Mouse (Mus musculus): ENCODE data around the gene Gm20708. TPM values are rescaled to one million over a fixed set of nuclear protein-coding genes. Genes with fewer than 3 reads are reported as not detected.

Gene Gm20708
- polyA plus RNA-seq, 1 experiment from 2014 or later, result 0.27 TPM

DNA sequence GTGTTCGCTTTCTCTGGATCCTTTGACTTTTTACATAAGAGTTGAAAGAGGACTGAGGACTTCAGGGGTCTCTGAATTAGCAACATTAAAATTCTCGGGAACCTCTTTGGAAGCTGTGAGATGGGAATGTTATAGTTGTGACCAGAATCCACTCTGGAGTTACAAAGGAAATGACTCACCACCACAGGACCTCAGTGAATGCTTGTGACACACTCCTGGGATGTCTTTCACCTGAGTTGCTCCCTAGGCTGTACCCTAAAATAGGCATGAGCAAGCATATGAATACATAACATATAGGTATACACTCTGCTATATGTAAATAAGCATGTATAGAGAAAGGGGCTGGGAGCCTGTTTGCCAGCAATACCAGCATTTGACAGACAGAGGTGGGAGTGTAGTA is 34.0 kb downstream of the Gm20708 start:
- H3K27me3 ChIP-seq (replicated peaks), result no peaks in the 10 kb centered on the region
- H3K4me2 ChIP-seq, result no peak overlapping the region
- WGBS (ENCODE audit: insufficient replicate concordance), result 61% methylated on average over 2 of the region's 2 CpGs
- no peak overlapping the region for H3K27ac ChIP-seq
- H3K4me3 ChIP-seq, result no peak overlapping the region
- no peaks in the 10 kb centered on the region for H3K9me3 ChIP-seq (replicated peaks)
- ATAC-seq, result no peak
- H3K36me3 ChIP-seq, result no peaks in the 10 kb centered on the region
- H3K9ac ChIP-seq, result no peak overlapping the region
- H3K4me1 ChIP-seq, result peaks cover 56% of the 10 kb centered on the region

DNA sequence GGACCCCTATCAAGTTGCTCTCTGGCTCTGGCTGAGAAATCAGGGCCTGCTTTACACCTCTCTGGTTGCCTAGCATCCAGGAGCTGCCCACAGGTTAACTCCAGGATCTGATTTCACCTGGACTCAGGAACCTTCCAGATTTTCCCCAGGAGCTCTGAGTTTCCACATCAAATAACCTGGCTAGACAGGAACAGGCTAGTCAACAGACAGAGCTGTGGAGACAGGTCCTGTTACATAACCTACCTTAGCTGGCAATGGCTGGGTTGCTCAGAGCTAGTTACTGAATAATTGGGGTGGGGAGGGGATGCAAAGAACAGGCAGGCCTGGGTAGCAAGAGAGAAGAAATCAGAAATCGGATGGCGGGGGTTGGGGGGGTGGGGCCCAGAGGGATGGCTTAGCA is 35.5 kb downstream of the Gm20708 start:
- ATAC-seq, result no peak
- Histone ChIP-seq H3K9me3 (replicated peaks) (no peaks in the 10 kb centered on the region), H3K4me3 (no peak overlapping the region), H3K27ac (peak overlapping the region; percentile 57), H3K36me3 (no peaks in the 10 kb centered on the region), H3K27me3 (replicated peaks) (no peaks in the 10 kb centered on the region), H3K9ac (no peak overlapping the region), H3K4me2 (no peak overlapping the region), H3K4me1 (peaks cover 44% of the 10 kb centered on the region)
- WGBS (ENCODE audit: insufficient replicate concordance), result 45% methylated on average over 2 of the region's 2 CpGs

DNA sequence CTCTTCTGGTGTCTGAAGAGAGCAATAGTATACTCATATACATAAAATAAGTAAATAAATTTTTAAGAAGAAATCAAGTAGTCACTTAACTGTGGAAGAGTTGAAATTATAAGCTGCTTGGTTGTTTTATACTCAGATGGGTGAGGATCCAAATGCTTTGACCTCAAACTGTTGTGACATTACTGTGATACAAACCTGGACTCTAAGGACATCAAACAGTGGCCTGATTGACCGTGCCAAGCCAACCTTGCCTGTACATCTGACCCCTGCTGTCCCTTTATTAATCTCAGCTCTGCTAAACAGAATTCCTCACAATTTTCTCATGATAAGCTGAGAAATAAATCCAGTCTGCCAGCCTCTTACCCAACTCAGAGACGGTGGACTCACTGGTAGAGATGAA is 36.2 kb downstream of the Gm20708 start:
- Histone ChIP-seq H3K4me1 (peaks cover 44% of the 10 kb centered on the region), H3K4me2 (no peak overlapping the region), H3K27me3 (replicated peaks) (no peaks in the 10 kb centered on the region), H3K27ac (no peak overlapping the region), H3K4me3 (no peak overlapping the region), H3K9ac (no peak overlapping the region), H3K9me3 (replicated peaks) (no peaks in the 10 kb centered on the region), H3K36me3 (peaks cover 5% of the 10 kb centered on the region)
- ATAC-seq, result no peak
- 58% methylated on average over 2 of the region's 2 CpGs for WGBS (ENCODE audit: insufficient replicate concordance)

GRCm38 (mm10) chr11:117846640-117847039 is 37.2 kb downstream of the Gm20708 start:
- H3K36me3 ChIP-seq, result peaks cover 14% of the 10 kb centered on the region
- H3K4me2 ChIP-seq, result no peak overlapping the region
- WGBS (ENCODE audit: insufficient replicate concordance), result 48% methylated on average over 5 of the region's 5 CpGs
- no peak for ATAC-seq
- no peak overlapping the region for H3K9ac ChIP-seq
- H3K27ac ChIP-seq, result peak overlapping the region; percentile 62; the same call in 1 of the 2 replicates
- no peaks in the 10 kb centered on the region for H3K9me3 ChIP-seq (replicated peaks)
- H3K4me3 ChIP-seq, result no peak overlapping the region
- H3K4me1 ChIP-seq, result peaks cover 45% of the 10 kb centered on the region
- no peaks in the 10 kb centered on the region for H3K27me3 ChIP-seq (replicated peaks)

GRCm38 (mm10) chr11:117847593-117848215 is 38.2 kb downstream of the Gm20708 start:
- H3K4me1 ChIP-seq, result peaks cover 53% of the 10 kb centered on the region
- peaks cover 24% of the 10 kb centered on the region for H3K36me3 ChIP-seq
- no peaks in the 10 kb centered on the region for H3K27me3 ChIP-seq (replicated peaks)
- no peak for ATAC-seq
- H3K27ac ChIP-seq, result peak overlapping the region; percentile 91
- peak overlapping the region; percentile 87 for H3K4me3 ChIP-seq
- H3K9ac ChIP-seq, result peak overlapping the region; percentile 92
- peak overlapping the region; percentile 87 for H3K4me2 ChIP-seq
- 65% methylated on average over 7 of the region's 7 CpGs for WGBS (ENCODE audit: insufficient replicate concordance)
- no peaks in the 10 kb centered on the region for H3K9me3 ChIP-seq (replicated peaks)

DNA sequence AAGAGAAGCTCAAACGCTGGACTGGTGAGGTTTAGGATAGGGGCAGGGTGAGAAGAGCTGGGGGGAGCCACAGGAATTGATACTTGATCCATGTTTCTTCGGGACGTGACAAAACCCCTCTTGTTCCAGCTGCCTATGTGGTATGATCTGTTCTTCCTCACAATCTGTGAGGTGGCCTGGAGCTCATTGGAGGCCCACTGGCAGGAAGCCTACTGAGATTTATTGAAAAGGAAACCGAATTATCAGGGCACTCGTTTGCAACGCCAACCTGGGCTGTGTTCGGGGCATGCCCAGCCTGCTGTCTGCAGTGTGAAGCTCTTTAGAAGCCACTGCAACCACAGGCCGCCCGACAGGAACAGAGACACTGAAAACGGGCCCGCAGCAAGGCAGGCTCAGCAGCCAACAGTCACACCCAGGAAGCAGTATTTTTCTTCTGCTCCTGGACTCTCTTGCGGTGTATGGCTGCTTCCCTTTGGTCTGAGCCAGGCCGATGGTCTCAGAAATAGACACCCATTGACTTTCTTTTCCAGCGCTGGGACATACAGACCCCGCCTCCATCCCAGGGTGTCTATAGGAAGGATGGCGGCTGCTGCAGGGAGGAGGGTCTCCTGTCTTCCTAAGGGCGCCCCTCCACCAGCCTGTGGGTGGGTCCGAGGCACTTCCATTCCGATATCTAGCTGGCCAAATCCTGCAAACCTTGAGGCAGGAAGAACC is 39.0 kb downstream of the Gm20708 start:
- ATAC-seq, result peak; percentile 53
- peak overlapping the region; percentile 87 for H3K4me3 ChIP-seq
- H3K9me3 ChIP-seq (replicated peaks), result no peaks in the 10 kb centered on the region
- H3K27ac ChIP-seq, result peak overlapping the region; percentile 91
- WGBS (ENCODE audit: insufficient replicate concordance), result 8% methylated on average over 19 of the region's 19 CpGs
- H3K9ac ChIP-seq, result peak overlapping the region; percentile 92
- no peaks in the 10 kb centered on the region for H3K27me3 ChIP-seq (replicated peaks)
- peak overlapping the region; percentile 87 for H3K4me2 ChIP-seq
- peaks cover 53% of the 10 kb centered on the region for H3K4me1 ChIP-seq
- peaks cover 31% of the 10 kb centered on the region for H3K36me3 ChIP-seq

- ATAC-seq, result peak; percentile 87
- H3K9me3 ChIP-seq (replicated peaks), result no peaks in the 10 kb centered on the region
- 1% methylated on average over 51 of the region's 51 CpGs for WGBS (ENCODE audit: insufficient replicate concordance)
- H3K27me3 ChIP-seq (replicated peaks), result no peaks in the 10 kb centered on the region
- peak within 1 kb of the TSS; percentile 87 for H3K4me2 ChIP-seq
- H3K9ac ChIP-seq, result peak within 1 kb of the TSS; percentile 92
- peaks cover 38% of the 10 kb centered on the region for H3K36me3 ChIP-seq
- peaks cover 53% of the 10 kb centered on the region for H3K4me1 ChIP-seq
- H3K4me3 ChIP-seq, result peak within 1 kb of the TSS; percentile 87
- peak within 1 kb of the TSS; percentile 91 for H3K27ac ChIP-seq
Observed at GRCm38 (mm10) chr11:117848985-117849671, 39.7 kb downstream of the Gm20708 start, which contains the start of gene Birc5. Gene Birc5, plus strand, starts transcription at chr11:117849251.

GRCm38 (mm10) chr11:117852875-117853274 is 43.4 kb downstream of the Gm20708 start:
- Histone ChIP-seq H3K4me3 (no peak overlapping the region), H3K36me3 (peaks cover 75% of the 10 kb centered on the region), H3K27me3 (replicated peaks) (no peaks in the 10 kb centered on the region), H3K4me2 (no peak overlapping the region), H3K27ac (no peak overlapping the region), H3K4me1 (peaks cover 33% of the 10 kb centered on the region), H3K9me3 (replicated peaks) (no peaks in the 10 kb centered on the region; the same call in 1 of the 2 replicates), H3K9ac (no peak overlapping the region)
- WGBS (ENCODE audit: insufficient replicate concordance), result 87% methylated on average over 3 of the region's 3 CpGs
- ATAC-seq, result no peak

DNA sequence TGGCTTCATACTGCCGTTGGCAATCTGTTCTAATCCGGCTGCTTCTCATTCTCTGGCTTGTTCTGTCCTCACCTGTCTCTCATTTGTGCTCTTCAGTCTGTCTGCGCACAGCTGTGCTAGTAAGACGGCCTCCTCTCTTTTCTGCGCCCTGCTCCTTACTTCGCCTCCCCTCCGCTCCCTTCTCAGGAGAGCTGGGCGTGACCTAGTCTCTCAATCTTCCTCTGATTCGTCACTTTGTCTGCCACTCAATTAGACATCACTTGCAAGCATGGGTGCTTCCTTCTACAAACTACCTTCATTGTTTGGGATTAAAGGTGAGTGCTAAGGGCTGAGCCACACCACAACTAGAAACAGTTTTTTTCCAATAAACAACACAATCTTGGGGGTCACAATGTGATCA is 44.8 kb downstream of the Gm20708 start:
- Histone ChIP-seq H3K27me3 (replicated peaks) (peaks cover 12% of the 10 kb centered on the region), H3K27ac (no peak overlapping the region), H3K4me3 (no peak overlapping the region), H3K9ac (no peak overlapping the region), H3K4me1 (peaks cover 24% of the 10 kb centered on the region), H3K36me3 (peaks cover 84% of the 10 kb centered on the region), H3K9me3 (replicated peaks) (no peaks in the 10 kb centered on the region; the same call in 1 of the 2 replicates), H3K4me2 (no peak overlapping the region)
- no peak for ATAC-seq
- WGBS (ENCODE audit: insufficient replicate concordance), result 86% methylated on average over 9 of the region's 9 CpGs

- Histone ChIP-seq H3K4me3 (no peak overlapping the region), H3K9me3 (replicated peaks) (no peaks in the 10 kb centered on the region; the same call in 1 of the 2 replicates), H3K4me1 (peaks cover 21% of the 10 kb centered on the region), H3K27me3 (replicated peaks) (peaks cover 23% of the 10 kb centered on the region), H3K4me2 (no peak overlapping the region), H3K27ac (no peak overlapping the region), H3K36me3 (peaks cover 81% of the 10 kb centered on the region), H3K9ac (no peak overlapping the region)
- WGBS (ENCODE audit: insufficient replicate concordance), result 86% methylated on average over 5 of the region's 5 CpGs
- no peak for ATAC-seq
Observed at GRCm38 (mm10) chr11:117855360-117855759, 45.9 kb downstream of the Gm20708 start.

GRCm38 (mm10) chr11:117855975-117856374 is 46.5 kb downstream of the Gm20708 start:
- 77% methylated on average over 1 of the region's 1 CpGs for WGBS (ENCODE audit: insufficient replicate concordance)
- Histone ChIP-seq H3K9me3 (replicated peaks) (no peaks in the 10 kb centered on the region; the same call in 1 of the 2 replicates), H3K27me3 (replicated peaks) (peaks cover 29% of the 10 kb centered on the region), H3K4me2 (no peak overlapping the region), H3K36me3 (peaks cover 77% of the 10 kb centered on the region), H3K27ac (no peak overlapping the region), H3K9ac (no peak overlapping the region), H3K4me3 (no peak overlapping the region), H3K4me1 (peaks cover 19% of the 10 kb centered on the region)
- ATAC-seq, result no peak

DNA sequence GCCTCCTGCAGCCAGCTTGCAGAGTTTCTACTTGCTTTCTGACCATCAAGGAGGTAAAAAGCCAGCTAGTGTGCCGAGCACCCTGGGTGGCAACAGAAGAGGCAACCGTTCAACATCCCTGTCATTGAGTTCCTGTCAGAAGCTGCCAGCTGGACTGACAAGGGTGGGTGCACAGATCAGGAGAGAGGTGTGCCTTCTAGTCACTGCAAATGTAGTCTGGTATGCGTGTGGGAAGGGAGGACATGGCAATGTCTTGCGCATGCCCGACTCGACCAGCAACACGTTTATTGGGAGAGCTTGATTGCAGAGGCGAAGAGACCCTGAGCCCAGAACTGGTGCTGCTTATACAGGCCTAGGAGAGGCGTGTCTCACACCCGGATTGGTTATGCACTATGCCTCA is 48.0 kb downstream of the Gm20708 start:
- WGBS (ENCODE audit: insufficient replicate concordance), result 89% methylated on average over 10 of the region's 10 CpGs
- Histone ChIP-seq H3K27ac (no peak overlapping the region), H3K4me3 (no peak overlapping the region), H3K9me3 (replicated peaks) (no peaks in the 10 kb centered on the region; the same call in 1 of the 2 replicates), H3K4me1 (0 out of 2 replicates have a peak, but pooled peaks cover 4% of the 10 kb centered on the region), H3K4me2 (no peak overlapping the region), H3K9ac (no peak overlapping the region), H3K36me3 (peaks cover 62% of the 10 kb centered on the region), H3K27me3 (replicated peaks) (peaks cover 44% of the 10 kb centered on the region)
- ATAC-seq, result no peak

All from liver, embryonic 12.5 days (tissue).